Mouse (Mus musculus) hindbrain, embryonic 16.5 days (tissue): ENCODE measurements at regions not wholly inside any gene's neighbourhood (a gene's known extent, or its start where the extent isn't known, plus 50 kb on each side); places are given as distances from the start of the nearest gene placed in this dataset.

Source experiments
- ATAC-seq: fragments of 200-750 bp; cut with Nextera tagmentation; 2 replicates; pipeline ENCODE4 v1.8.0; 2017; ENCODE audit warnings: moderate TSS enrichment, moderate library complexity
- H3K27ac ChIP-seq: fragments of 300-500 bp; sonication (generic); 2 replicates; pipeline ENCODE4 v1.5.1; 2014; ENCODE audit warnings: low read depth, mild to moderate bottlenecking, control low read depth, low read length, moderate library complexity
- H3K27me3 ChIP-seq: fragments of 300-500 bp; sonication (generic); replicated peaks from 2 replicates; pipeline ENCODE4 v1.6.1; 2014; ENCODE audit warnings: low read length; ENCODE audit not compliant: control insufficient read depth, insufficient read depth
- H3K36me3 ChIP-seq: fragments of 300-500 bp; sonication (generic); 2 replicates; pipeline ENCODE4 v1.6.1; 2014; ENCODE audit warnings: mild to moderate bottlenecking, low read length, moderate library complexity, mixed read lengths; ENCODE audit not compliant: control insufficient read depth, insufficient read depth
- H3K4me1 ChIP-seq: fragments of 300-500 bp; sonication (generic); 2 replicates; pipeline ENCODE4 v1.6.1; 2014; ENCODE audit warnings: low read depth, low read length; ENCODE audit not compliant: control insufficient read depth, insufficient read depth
- H3K4me2 ChIP-seq: fragments of 300-500 bp; sonication (generic); 2 replicates; pipeline ENCODE4 v1.6.1; 2014; ENCODE audit warnings: mild to moderate bottlenecking, low read length, control low read depth, moderate library complexity
- H3K4me3 ChIP-seq: fragments of 300-500 bp; sonication (generic); 2 replicates; pipeline ENCODE4 v1.5.1; 2014; ENCODE audit warnings: mild to moderate bottlenecking, low read length, control low read depth, moderate library complexity
- H3K9ac ChIP-seq: fragments of 300-500 bp; sonication (generic); 2 replicates; pipeline ENCODE4 v1.6.1; 2014; ENCODE audit warnings: low read depth, mild to moderate bottlenecking, control low read depth, low read length, moderate library complexity
- H3K9me3 ChIP-seq: fragments of 300-500 bp; sonication (generic); 2 replicates; pipeline ENCODE4 v1.6.1; 2014; ENCODE audit warnings: mild to moderate bottlenecking, low read length, moderate library complexity; ENCODE audit not compliant: control insufficient read depth
- WGBS: fragments of 180-500 bp; shearing (Covaris S2); extraction: QIAGEN DNeasy Blood & Tissue Kit; methylation state at CpG from one replicate; pipeline ENCODE4 v1.1.7; 2014; 5-methylcytosine and 5-hydroxymethylcytosine counted together

- Histone ChIP-seq H3K36me3 (no peaks in the 10 kb centered on the region), H3K27ac (no peak overlapping the region), H3K9ac (no peak overlapping the region), H3K27me3 (no peaks in the 10 kb centered on the region), H3K9me3 (no peaks in the 10 kb centered on the region), H3K4me3 (no peak overlapping the region), H3K4me2 (no peak overlapping the region), H3K4me1 (no peaks in the 10 kb centered on the region)
- WGBS = 70% methylated on average over 4 of the region's 4 CpGs
- peak; percentile 79 for ATAC-seq
These were observed 118.9 kb upstream of the Tbl1x start for GRCm38 (mm10) chrX:77391760-77392446.

GRCm38 (mm10) chrX:77406896-77407295 lies 103.9 kb upstream of the Tbl1x start:
- no peak overlapping the region for H3K4me2 ChIP-seq
- H3K27me3 ChIP-seq = no peaks in the 10 kb centered on the region
- H3K9me3 ChIP-seq = no peaks in the 10 kb centered on the region
- WGBS = 95% methylated on average over 3 of the region's 3 CpGs
- no peak overlapping the region for H3K9ac ChIP-seq
- no peak overlapping the region for H3K4me3 ChIP-seq
- H3K36me3 ChIP-seq = no peaks in the 10 kb centered on the region
- ATAC-seq = no peak
- no peaks in the 10 kb centered on the region for H3K4me1 ChIP-seq
- no peak overlapping the region for H3K27ac ChIP-seq

- Histone ChIP-seq H3K4me2 (no peak overlapping the region), H3K9ac (no peak overlapping the region), H3K4me3 (no peak overlapping the region), H3K27ac (no peak overlapping the region), H3K9me3 (no peaks in the 10 kb centered on the region), H3K4me1 (no peaks in the 10 kb centered on the region), H3K27me3 (no peaks in the 10 kb centered on the region), H3K36me3 (no peaks in the 10 kb centered on the region)
- ATAC-seq = no peak
- 62% methylated on average over 3 of the region's 3 CpGs for WGBS
These were observed 102.9 kb upstream of the Tbl1x start for GRCm38 (mm10) chrX:77407925-77408324.

GRCm38 (mm10) chrX:77409370-77409769 lies 101.4 kb upstream of the Tbl1x start:
- Histone ChIP-seq H3K36me3 (no peaks in the 10 kb centered on the region), H3K9me3 (no peaks in the 10 kb centered on the region), H3K4me3 (no peak overlapping the region), H3K27ac (no peak overlapping the region), H3K9ac (no peak overlapping the region), H3K4me2 (no peak overlapping the region), H3K27me3 (no peaks in the 10 kb centered on the region), H3K4me1 (no peaks in the 10 kb centered on the region)
- WGBS = 52% methylated on average over 7 of the region's 7 CpGs
- ATAC-seq = peak; percentile 83

- no peak overlapping the region for H3K4me3 ChIP-seq
- H3K9me3 ChIP-seq = no peaks in the 10 kb centered on the region
- ATAC-seq = no peak
- H3K27ac ChIP-seq = no peak overlapping the region
- no peaks in the 10 kb centered on the region for H3K27me3 ChIP-seq
- H3K9ac ChIP-seq = no peak overlapping the region
- H3K36me3 ChIP-seq = no peaks in the 10 kb centered on the region
- no peak overlapping the region for H3K4me2 ChIP-seq
- H3K4me1 ChIP-seq = no peaks in the 10 kb centered on the region
These were observed 100.0 kb upstream of the Tbl1x start for GRCm38 (mm10) chrX:77410812-77411211.

- H3K27me3 ChIP-seq = no peaks in the 10 kb centered on the region
- H3K9me3 ChIP-seq = no peaks in the 10 kb centered on the region
- no peaks in the 10 kb centered on the region for H3K4me1 ChIP-seq
- H3K36me3 ChIP-seq = no peaks in the 10 kb centered on the region
- H3K4me3 ChIP-seq = no peak overlapping the region
- no peak for ATAC-seq
- H3K9ac ChIP-seq = no peak overlapping the region
- H3K4me2 ChIP-seq = no peak overlapping the region
- no peak overlapping the region for H3K27ac ChIP-seq
These were observed 96.7 kb upstream of the Tbl1x start for GRCm38 (mm10) chrX:77414156-77414555.

GRCm38 (mm10) chrX:77417766-77418165 lies 93.0 kb upstream of the Tbl1x start:
- Histone ChIP-seq H3K27me3 (no peaks in the 10 kb centered on the region), H3K4me1 (no peaks in the 10 kb centered on the region), H3K4me3 (no peak overlapping the region), H3K9ac (no peak overlapping the region), H3K36me3 (no peaks in the 10 kb centered on the region), H3K27ac (no peak overlapping the region), H3K9me3 (no peaks in the 10 kb centered on the region), H3K4me2 (no peak overlapping the region)
- no peak for ATAC-seq

GRCm38 (mm10) chrX:77422206-77422605 lies 88.6 kb upstream of the Tbl1x start:
- no peaks in the 10 kb centered on the region for H3K36me3 ChIP-seq
- no peak for ATAC-seq
- WGBS = 54% methylated on average over 2 of the region's 2 CpGs

GRCm38 (mm10) chrX:77424792-77425727 lies 85.8 kb upstream of the Tbl1x start:
- Histone ChIP-seq H3K36me3 (no peaks in the 10 kb centered on the region), H3K9ac (no peak overlapping the region), H3K4me1 (no peaks in the 10 kb centered on the region), H3K9me3 (no peaks in the 10 kb centered on the region), H3K27ac (no peak overlapping the region), H3K4me3 (no peak overlapping the region), H3K4me2 (no peak overlapping the region), H3K27me3 (no peaks in the 10 kb centered on the region)
- WGBS = 83% methylated on average over 3 of the region's 3 CpGs
- no peak for ATAC-seq

More at GRCm38 (mm10) chrX:77422206-77422605, 88.6 kb upstream of the Tbl1x start:
- Histone ChIP-seq H3K9me3 (no peaks in the 10 kb centered on the region), H3K4me3 (no peak overlapping the region), H3K4me2 (no peak overlapping the region), H3K27ac (no peak overlapping the region), H3K4me1 (no peaks in the 10 kb centered on the region), H3K27me3 (no peaks in the 10 kb centered on the region), H3K9ac (no peak overlapping the region)
